Mouse (Mus musculus) mesoderm, embryonic 11.5 days (tissue): ENCODE measurements around the gene Camk1.

Experiments used
- DNase-seq: peaks from one replicate; pipeline ENCODE4 v3.0.0-alpha.2; 2012; ENCODE audit warnings: low read depth, low spot score

Camk1 gene

GRCm38 (mm10) chr6:113306986-113307349 lies 36.8 kb downstream of the Camk1 start, which contains the start of gene Brpf1:
Brpf1 (plus strand) TSS chr6:113307137.
- DNase-seq = no peak

GRCm38 (mm10) chr6:113306322-113306985 lies 37.3 kb downstream of the Camk1 start:
- peak; percentile 99 for DNase-seq

GRCm38 (mm10) chr6:113302258-113302657 lies 41.5 kb downstream of the Camk1 start:
- DNase-seq = peak; percentile 62

- DNase-seq = no peak
Observed at GRCm38 (mm10) chr6:113301350-113301749, 42.4 kb downstream of the Camk1 start.

- no peak for DNase-seq
Observed at GRCm38 (mm10) chr6:113296639-113297038, 47.1 kb downstream of the Camk1 start.

DNA sequence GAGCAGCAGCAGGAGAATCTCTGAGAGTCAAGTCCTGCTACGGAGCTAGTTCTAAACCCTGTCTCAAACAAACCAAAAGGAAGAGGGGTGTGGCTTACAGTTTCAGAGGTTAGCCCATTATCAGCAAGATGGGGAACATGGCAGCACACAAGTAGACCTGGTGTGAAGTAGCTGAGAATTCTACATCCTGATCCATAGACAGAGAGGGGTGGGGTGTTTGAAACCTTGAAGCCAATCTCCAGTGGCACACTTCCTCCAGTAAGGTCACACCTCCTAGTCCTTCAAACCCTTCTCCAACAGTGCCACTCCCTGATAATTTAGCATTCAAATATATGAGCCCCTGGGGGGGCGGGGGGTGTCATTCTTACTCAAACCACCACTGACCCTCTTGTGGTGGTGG lies 47.7 kb downstream of the Camk1 start:
- no peak for DNase-seq

- no peak for DNase-seq
Observed at GRCm38 (mm10) chr6:113292938-113293337, 50.8 kb downstream of the Camk1 start.

GRCm38 (mm10) chr6:113290346-113290745 lies 53.4 kb downstream of the Camk1 start:
- DNase-seq = no peak

GRCm38 (mm10) chr6:113289346-113289745 lies 54.4 kb downstream of the Camk1 start:
- DNase-seq = no peak

DNA sequence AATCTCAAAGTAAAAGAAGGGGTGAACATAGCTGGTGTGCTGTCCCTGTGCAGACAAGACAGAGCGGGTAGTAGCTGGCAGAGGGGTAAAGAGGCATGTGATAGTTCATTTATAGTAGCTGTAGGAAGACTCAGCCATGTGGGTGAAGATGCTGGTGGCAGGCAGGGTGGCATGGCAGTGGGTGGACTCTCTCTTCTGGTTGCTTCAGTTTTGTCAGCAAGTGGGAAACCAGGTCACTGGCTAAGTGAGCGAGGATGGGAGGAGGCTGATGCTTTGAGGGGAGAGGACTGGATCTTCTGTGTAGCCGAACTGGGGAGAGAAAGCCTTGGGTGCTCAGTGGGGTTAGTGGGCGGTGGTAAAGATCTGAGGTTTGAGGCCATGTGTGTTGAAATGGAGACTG lies 56.5 kb downstream of the Camk1 start:
- no peak for DNase-seq

- no peak for DNase-seq
Observed at GRCm38 (mm10) chr6:113286316-113286715, 57.5 kb downstream of the Camk1 start.

DNA sequence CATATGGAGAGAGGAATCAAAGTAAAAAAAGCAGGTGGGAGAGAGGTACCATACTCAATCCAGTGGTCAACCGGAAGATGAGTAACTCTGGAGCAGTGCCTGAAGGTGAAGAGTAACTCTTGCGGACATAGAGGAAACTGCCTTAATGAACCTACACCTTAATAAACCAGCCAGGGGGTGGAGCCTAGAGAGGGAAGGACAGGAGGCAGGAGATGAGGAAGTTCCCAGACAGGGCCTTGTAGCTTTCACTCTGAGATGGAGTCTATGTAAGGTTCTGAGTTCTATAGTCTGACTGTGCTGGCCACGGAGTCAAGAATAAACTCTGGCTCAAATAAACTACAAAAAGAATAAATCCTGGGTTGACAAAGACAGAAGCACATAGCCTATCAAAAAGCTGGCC lies 58.9 kb downstream of the Camk1 start:
- no peak for DNase-seq
